Mouse (Mus musculus): ENCODE results near the gene Phactr1.

Gene Phactr1

GRCm38 (mm10) chr13:42974506-42974905 lies 294.1 kb downstream of the Phactr1 start:
- no peak for DNase-seq (ENCODE audit: low spot score in 2 of 2)

- no peak for DNase-seq (ENCODE audit: low spot score in 2 of 2)
These were observed 295.7 kb downstream of the Phactr1 start for GRCm38 (mm10) chr13:42976144-42976543.

GRCm38 (mm10) chr13:42976967-42977366 lies 296.5 kb downstream of the Phactr1 start:
- DNase-seq (ENCODE audit: low spot score in 2 of 2): no peak

GRCm38 (mm10) chr13:42980581-42980980 lies 300.2 kb downstream of the Phactr1 start:
- no peak for DNase-seq (ENCODE audit: low spot score in 2 of 2)

GRCm38 (mm10) chr13:42982646-42983045 lies 302.2 kb downstream of the Phactr1 start:
- DNase-seq (ENCODE audit: low spot score in 2 of 2): no peak

GRCm38 (mm10) chr13:42985806-42986205 lies 305.4 kb downstream of the Phactr1 start:
- no peak for DNase-seq (ENCODE audit: low spot score in 2 of 2)

- peak; percentile 32 to 43 for DNase-seq (ENCODE audit: low spot score in 2 of 2)
These were observed 307.6 kb downstream of the Phactr1 start for GRCm38 (mm10) chr13:42987931-42988579.

- no peak for DNase-seq (ENCODE audit: low spot score in 2 of 2)
These were observed 309.1 kb downstream of the Phactr1 start for GRCm38 (mm10) chr13:42989481-42989880.

- DNase-seq (ENCODE audit: low spot score in 2 of 2): no peak
These were observed 309.6 kb downstream of the Phactr1 start for GRCm38 (mm10) chr13:42990051-42990450.

- no peak for DNase-seq (ENCODE audit: low spot score in 2 of 2)
These were observed 310.2 kb downstream of the Phactr1 start for GRCm38 (mm10) chr13:42990493-42991111.

GRCm38 (mm10) chr13:42991164-42991563 lies 310.7 kb downstream of the Phactr1 start:
- DNase-seq (ENCODE audit: low spot score in 2 of 2): no peak

- DNase-seq (ENCODE audit: low spot score in 2 of 2): no peak
These were observed 311.9 kb downstream of the Phactr1 start for GRCm38 (mm10) chr13:42992306-42992705.

- DNase-seq (ENCODE audit: low spot score in 2 of 2): no peak
These were observed 313.9 kb downstream of the Phactr1 start for GRCm38 (mm10) chr13:42994276-42994675.

- DNase-seq (ENCODE audit: low spot score in 2 of 2): no peak
These were observed 315.8 kb downstream of the Phactr1 start for GRCm38 (mm10) chr13:42996188-42996587.

GRCm38 (mm10) chr13:42999287-42999686 lies 318.9 kb downstream of the Phactr1 start:
- DNase-seq (ENCODE audit: low spot score in 2 of 2): no peak

GRCm38 (mm10) chr13:43005131-43005579 lies 324.7 kb downstream of the Phactr1 start:
- DNase-seq (ENCODE audit: low spot score in 2 of 2): no peak

GRCm38 (mm10) chr13:43008466-43008865 lies 328.0 kb downstream of the Phactr1 start:
- DNase-seq (ENCODE audit: low spot score in 2 of 2): no peak

- DNase-seq (ENCODE audit: low spot score in 2 of 2): no peak
These were observed 329.2 kb downstream of the Phactr1 start for GRCm38 (mm10) chr13:43009596-43009995.

- DNase-seq (ENCODE audit: low spot score in 2 of 2): no peak
These were observed 331.1 kb downstream of the Phactr1 start for GRCm38 (mm10) chr13:43011516-43011915.

- DNase-seq (ENCODE audit: low spot score in 2 of 2): no peak
These were observed 333.6 kb downstream of the Phactr1 start for GRCm38 (mm10) chr13:43013984-43014383.

- DNase-seq (ENCODE audit: low spot score in 2 of 2): no peak
These were observed 335.3 kb downstream of the Phactr1 start for GRCm38 (mm10) chr13:43015768-43016167.

- DNase-seq (ENCODE audit: low spot score in 2 of 2): no peak
These were observed 338.4 kb downstream of the Phactr1 start for GRCm38 (mm10) chr13:43018863-43019262.

- DNase-seq (ENCODE audit: low spot score in 2 of 2): no peak
These were observed 340.6 kb downstream of the Phactr1 start for GRCm38 (mm10) chr13:43021031-43021430.

Data from frontal cortex, postnatal 10 days (tissue).